Mouse (Mus musculus) cerebellum, adult 8-10 months (tissue): ENCODE measurements around the gene Gm11939.
"Not testable (repeated sequence)": the region's sequence is repeated elsewhere in the genome, so short reads cannot be mapped to it uniquely, and the experiment has no call there.

Experiments used
- DNase-seq: peaks from one replicate; pipeline ENCODE4 v3.0.0; 2022

The Gm11939 gene

DNA sequence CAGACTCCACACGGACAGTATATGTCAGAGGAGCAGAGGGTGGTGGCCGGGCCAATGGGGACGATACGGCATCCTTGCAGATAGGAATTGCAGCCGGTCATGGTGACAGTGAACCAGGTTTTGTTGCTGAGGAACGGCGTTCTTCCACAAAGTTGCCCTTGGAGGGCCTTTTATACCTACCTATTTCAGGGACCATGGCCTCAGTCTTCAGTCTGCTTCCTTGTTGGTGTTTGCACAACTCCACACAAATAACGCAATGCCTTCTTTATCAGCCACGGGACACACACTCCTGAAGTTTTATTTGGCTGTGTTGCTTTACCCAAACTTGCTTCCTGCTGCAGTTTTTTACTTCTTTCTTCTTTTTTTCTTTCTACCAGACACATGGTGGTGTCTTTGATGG is at the start of gene Gm11939:
Gm11939 (minus strand) TSS at position 101 of the 400 bp plus-strand sequence.
- DNase-seq: no peak

DNA sequence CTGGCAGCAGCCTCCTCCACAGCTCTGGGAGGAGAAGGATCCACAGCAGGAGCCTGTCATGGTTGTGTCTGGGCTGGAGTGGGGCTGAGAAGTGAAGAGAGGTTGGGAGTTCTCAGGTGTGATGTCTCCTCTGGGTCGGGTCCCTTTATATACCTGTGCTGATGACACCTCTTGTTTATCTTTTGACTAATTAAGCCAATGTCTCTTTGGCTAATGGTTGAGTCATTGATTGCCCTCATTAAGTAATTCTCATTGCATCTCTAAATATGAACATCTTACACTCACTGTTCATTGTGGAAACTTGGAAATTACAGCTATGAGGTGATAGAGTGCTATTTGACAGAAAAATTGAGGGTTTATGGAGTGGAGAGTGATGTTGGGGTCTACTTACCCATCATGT is 43.9 kb upstream of the Gm11939 start, which contains the start of gene Gm11938:
Gm11938 (minus strand) TSS at position 101 of the 400 bp plus-strand sequence.
- DNase-seq: not testable (repeated sequence)

DNA sequence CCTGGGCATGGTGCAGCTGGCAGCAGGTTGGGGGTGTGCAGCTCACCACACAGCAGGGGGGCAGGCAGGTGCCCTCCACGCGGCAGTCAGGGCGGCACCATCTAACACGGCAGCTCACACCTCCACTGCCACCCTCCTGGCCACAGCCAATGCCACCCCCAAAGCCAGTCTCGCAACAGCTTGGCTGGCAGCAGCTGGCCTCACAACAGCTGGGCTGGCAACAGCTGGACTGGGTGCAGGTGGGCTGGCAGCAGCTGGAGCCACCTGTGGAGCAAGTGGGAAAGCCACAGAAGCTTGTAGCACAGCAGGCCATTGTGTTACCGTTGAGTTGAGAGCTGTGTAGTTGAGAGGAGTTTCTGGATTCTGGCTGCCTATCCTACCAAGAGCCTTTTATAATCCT is 38.5 kb upstream of the Gm11939 start, which contains the start of gene Krtap9-3:
Krtap9-3 (minus strand) TSS at position 364 of the 400 bp plus-strand sequence.
- DNase-seq: not testable (repeated sequence)

DNA sequence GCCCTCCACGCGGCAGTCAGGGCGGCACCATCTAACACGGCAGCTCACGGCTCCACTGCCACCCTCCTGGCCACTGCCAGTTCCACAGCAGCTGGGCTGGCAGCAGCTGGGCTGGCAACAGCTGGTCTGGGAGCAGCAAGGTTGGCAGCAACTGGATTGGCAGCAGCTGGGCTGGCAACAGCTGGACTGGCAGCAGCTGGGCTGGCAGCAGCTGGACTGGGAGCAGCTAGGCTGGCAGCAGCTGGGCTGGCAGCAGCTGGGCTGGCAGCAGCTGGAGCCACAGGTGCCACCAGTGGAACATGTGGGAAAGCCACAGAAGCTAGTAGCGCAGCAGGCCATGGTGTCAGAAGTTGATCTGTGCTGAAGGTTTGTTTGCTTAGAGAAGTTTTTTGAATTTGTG is 31.7 kb upstream of the Gm11939 start, which contains the start of gene Krtap1-3:
Krtap1-3 (minus strand) TSS at position 359 of the 400 bp plus-strand sequence.
- DNase-seq: no peak

- no peak for DNase-seq
These were observed 25.8 kb upstream of the Gm11939 start for GRCm38 (mm10) chr11:99585096-99585495.

DNA sequence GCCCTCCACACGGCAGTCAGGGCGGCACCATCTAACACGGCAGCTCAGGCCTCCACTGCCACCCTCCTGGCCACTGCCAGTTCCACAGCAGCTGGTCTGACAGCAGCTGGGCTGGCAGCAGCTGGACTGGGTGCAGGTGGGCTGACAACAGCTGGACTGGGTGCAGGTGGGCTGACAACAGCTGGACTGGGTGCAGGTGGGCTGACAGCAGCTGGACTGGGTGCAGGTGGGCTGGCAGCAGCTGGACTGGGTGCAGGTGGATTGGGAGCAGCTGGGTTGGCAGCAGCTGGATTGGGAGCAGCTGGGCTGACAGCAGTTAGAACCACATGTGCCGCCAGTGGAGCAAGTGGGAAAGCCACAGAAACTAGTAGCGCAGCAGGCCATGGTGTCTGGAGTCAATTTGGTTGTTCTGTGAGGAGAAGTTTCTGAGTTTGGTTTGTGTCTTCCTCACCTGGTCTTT is 24.0 kb upstream of the Gm11939 start, which contains the start of gene Krtap1-4:
Krtap1-4 (minus strand) TSS at position 410 of the 460 bp plus-strand sequence.
- no peak for DNase-seq

DNA sequence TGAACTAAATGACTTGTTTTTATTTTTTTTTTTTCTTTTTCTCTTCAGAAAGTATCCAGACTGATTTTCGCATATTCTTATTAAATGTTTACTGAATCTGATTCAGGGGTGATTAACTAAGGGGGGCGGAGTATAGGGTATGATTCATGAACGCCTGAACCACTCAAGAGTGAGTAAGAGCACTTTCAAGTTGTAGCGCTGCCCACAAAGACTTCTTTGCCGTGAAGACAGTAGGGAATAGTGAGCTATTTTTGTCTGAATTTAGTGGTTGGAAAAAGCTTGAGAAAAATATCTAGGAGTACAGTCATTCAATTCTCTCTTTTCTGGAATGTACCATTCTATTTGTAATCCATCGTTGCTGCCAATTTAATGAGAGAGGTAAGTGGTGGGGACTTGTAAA is 22.3 kb upstream of the Gm11939 start:
- DNase-seq: no peak

DNA sequence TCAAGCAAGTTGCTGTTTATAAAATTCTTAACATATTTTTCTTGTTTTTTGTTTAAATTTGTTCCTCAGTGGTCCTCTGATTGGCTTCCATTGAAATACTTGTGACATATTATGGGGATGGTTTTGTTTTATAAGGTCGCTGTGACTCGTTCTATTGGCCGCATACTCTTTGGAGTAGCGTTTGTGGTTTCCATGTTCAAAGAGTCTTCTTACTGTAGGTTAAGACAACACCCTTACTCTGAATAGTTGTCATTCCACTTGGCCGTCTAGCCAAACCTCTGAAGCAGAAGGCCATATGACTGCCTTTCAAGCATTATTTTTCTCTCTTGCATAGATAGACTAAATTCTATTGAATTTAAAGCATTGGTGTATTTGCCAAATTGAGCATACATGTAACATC is 21.8 kb upstream of the Gm11939 start:
- no peak for DNase-seq

- no peak for DNase-seq
These were observed 21.4 kb upstream of the Gm11939 start, which contains the start of gene Krtap1-5 for GRCm38 (mm10) chr11:99580636-99581035. Gene Krtap1-5, minus strand, starts transcription at chr11:99581016.

DNA sequence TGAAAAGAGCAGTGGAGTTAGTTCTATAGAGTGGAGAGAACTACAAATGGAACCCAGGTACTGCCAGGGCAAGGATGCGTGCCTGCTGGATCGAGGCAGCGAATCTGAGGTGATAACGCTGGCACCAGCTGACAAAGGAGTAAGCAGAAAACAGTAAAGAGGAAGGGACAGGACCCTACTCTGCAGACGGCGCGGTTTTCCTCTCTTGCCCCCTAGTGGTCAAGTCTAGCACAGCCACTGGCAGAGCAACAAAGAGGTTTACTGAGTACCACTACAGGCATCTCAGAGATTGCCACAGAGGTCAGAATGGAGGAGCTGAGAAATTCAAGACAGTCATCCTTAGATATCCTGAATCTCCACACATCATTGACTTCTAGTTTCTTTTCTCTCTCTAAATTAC is 14.8 kb upstream of the Gm11939 start:
- peak; percentile 35 for DNase-seq

DNA sequence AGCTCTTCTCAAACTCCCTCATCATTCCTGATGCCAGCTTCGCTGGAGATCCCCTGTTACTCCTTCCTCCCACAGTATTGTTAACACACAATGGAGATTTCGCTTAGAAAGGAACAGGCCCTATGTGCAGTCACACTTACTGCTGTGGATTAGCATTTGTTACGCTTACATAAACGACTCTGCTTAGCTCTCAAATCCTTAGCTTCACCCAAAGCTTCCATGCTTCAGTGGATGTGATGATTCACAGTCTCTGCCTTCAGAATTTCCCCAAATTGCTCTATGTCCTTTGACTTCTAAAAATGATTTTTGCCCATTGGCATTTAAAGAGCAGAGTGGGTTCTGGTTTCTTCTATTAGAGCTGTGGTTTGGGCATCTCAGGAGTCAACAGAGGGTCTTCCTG is 13.9 kb upstream of the Gm11939 start:
- DNase-seq: no peak

DNA sequence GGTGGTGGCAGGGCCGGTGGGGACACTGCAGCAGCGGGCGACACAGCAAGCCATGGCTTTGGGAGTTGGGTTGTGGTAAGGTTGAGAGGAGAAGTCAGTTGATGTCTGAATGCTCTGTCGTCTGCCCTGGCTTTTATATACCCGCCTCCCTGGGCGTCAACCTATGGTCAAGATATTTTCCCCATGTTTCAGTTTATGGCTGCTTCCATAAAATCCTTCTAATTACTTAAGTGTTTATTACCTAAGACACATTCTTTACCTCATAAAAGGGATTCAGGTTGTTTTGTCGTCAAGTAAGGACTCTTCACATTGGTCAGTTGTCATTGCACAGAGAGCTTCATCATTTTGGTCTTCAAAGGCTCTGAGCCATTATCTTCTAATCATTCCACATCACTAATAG is 7.3 kb upstream of the Gm11939 start, which contains the start of gene Krtap3-1:
Krtap3-1 (minus strand) TSS at position 101 of the 400 bp plus-strand sequence.
- no peak for DNase-seq

DNA sequence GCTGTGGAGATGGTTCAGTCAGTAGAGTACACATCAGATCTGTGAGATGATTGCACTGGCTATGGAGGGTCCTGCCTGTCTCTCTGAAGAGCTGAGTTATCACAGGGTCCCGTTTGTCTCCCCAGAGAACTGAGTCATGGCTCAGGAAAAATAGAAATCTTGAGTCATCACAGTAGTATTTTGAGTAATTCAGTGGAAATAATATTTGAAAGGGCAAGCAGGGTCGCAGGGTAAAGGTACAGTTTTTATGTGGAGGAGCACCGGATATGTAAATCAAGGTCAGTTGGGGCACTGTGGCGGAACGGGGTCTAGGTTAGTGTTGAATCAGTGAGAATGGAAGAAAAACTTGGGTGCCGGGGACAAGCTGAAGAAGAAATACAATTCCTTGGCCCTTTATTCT is 3.3 kb upstream of the Gm11939 start:
- no peak for DNase-seq

- no peak for DNase-seq
These were observed 1.1 kb downstream of the Gm11939 start for GRCm38 (mm10) chr11:99557976-99558745.

- no peak for DNase-seq
These were observed 2.5 kb downstream of the Gm11939 start, which contains the start of gene Krtap3-2 for GRCm38 (mm10) chr11:99556753-99557152. Gene Krtap3-2, minus strand, starts transcription at chr11:99556853.

- no peak for DNase-seq
These were observed 3.1 kb downstream of the Gm11939 start for GRCm38 (mm10) chr11:99556195-99556594.

DNA sequence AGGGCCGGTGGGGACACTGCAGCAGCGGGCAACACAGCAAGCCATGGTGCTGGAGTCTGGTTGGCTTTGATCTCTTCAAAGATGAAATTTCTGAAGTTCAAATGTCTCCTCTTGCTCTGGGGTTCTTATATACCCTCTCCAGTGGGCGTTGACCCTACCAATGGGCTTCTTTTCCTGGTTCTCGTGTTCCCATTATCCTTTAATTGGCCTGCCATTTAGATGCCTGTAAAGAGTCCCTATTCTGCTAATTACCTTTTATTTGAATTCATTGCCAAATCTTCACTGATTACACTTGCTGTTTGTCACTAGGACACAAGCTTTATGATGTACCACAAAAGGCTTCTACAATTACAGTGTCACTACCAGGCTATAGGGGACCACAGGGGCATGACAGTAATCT is 8.5 kb downstream of the Gm11939 start, which contains the start of gene Krtap3-3:
Krtap3-3 (minus strand) TSS at position 101 of the 400 bp plus-strand sequence.
- no peak for DNase-seq

DNA sequence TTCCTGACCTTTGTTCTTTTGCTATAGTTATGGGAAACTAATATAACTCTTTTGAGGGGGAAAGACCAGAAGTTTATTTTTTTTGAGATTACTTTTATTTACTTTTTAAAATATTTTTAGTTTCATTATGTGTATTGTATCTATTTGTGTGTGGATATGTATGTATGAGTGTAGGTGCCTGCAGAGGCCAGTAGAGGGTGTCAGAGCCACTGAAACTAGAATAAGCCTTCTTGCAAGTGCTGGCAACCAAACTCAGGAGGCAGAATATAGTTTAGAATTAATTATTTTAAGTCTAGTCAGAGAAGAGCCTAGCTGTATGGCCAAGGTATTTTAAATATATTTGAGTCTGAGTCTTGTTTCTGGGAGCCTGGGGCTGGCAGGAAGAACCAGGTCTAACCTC is 11.4 kb downstream of the Gm11939 start:
- no peak for DNase-seq

DNA sequence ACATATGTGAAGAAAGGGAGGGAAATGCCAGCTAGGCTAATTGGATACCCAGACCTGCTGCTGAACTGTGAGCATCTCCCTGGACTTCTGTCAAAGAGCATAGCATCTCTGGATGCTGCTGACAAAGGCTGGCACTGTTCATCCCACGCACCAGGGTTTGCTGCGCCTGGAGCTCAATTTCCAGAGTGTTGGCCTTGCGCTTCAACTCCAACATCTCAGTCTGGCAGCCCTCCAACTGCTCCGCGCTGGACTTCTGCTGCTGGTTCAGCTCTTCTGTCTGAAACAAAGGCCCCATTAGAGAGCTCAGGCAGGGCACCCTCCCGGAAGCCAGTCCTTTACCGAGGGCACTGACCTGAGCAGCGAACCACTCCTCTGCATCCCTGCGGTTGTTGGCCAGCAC is 19.5 kb downstream of the Gm11939 start:
- DNase-seq: peak; percentile 27

- DNase-seq: no peak
These were observed 37.9 kb downstream of the Gm11939 start, which contains the start of gene Krt39 for GRCm38 (mm10) chr11:99521288-99521860. Gene Krt39, minus strand, starts transcription at chr11:99521338.

DNA sequence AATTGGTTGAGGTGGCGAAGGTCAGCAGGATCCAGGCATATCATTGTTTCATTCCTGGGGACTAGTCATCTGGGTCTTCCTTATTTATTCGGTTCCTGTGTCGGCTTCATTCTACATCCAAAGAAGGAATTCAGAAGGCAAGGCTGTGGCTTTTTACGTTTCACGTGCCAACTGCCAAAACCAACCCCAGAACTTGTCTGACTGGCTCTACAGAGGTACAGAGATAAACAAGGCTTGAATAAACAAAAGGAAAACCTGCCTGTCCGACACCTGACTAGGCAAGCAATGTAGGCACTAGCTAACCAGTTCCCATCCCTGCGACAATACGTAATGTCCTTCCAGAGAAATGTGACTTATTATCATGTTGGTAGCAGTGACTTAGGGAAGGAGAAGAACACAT is 45.2 kb downstream of the Gm11939 start:
- DNase-seq: no peak
